Mouse (Mus musculus) heart, embryonic 14.5 days (tissue): ENCODE results near the gene Hebp1. TPM values are rescaled to one million over a fixed set of nuclear protein-coding genes. Genes with fewer than 3 reads are reported as not detected.

ENCODE experiments used
- ATAC-seq: fragments of 200-750 bp; cut with Nextera tagmentation; 2 replicates; pipeline ENCODE4 v1.8.0; 2017; ENCODE audit warnings: low read depth, moderate TSS enrichment; ENCODE audit not compliant: insufficient number of reproducible peaks, insufficient read depth, low FRiP score
- H3K27ac ChIP-seq, 2 experiments: fragments of 200-500 bp in 1 of 2; fragments of 300-500 bp in 1 of 2; sonication (generic) in 1 of 2; replicated peaks in 1 of 2; 2 replicates each; pipeline ENCODE4 v1.5.1; 2012 to 2014; ENCODE audit warnings: low read depth in 2 of 2, low read length in 2 of 2, control low read depth in 1 of 2, mild to moderate bottlenecking in 1 of 2, mixed read lengths in 1 of 2; ENCODE audit not compliant: control insufficient read depth in 1 of 2, insufficient read depth in 1 of 2
- H3K27me3 ChIP-seq: fragments of 300-500 bp; sonication (generic); 2 replicates; pipeline ENCODE4 v1.6.1; 2014; ENCODE audit warnings: mild to moderate bottlenecking, low read length, control low read depth; ENCODE audit not compliant: control insufficient read depth, insufficient read depth
- H3K36me3 ChIP-seq: fragments of 300-500 bp; sonication (generic); 2 replicates; pipeline ENCODE4 v1.6.1; 2014; ENCODE audit warnings: mild to moderate bottlenecking, control low read depth, low read length, mixed read lengths; ENCODE audit not compliant: control insufficient read depth, insufficient read depth
- H3K4me1 ChIP-seq, 2 experiments: fragments of 200-500 bp in 1 of 2; fragments of 300-500 bp in 1 of 2; sonication (generic) in 1 of 2; 2 replicates each; pipeline ENCODE4 v1.6.1; 2012 to 2014; ENCODE audit warnings: low read length in 2 of 2, control low read depth in 1 of 2, mixed read lengths in 1 of 2; ENCODE audit not compliant: control insufficient read depth in 2 of 2, insufficient read depth in 2 of 2
- H3K4me2 ChIP-seq: fragments of 300-500 bp; sonication (generic); 2 replicates; pipeline ENCODE4 v1.6.1; 2014; ENCODE audit warnings: mild to moderate bottlenecking, low read length
- H3K4me3 ChIP-seq, 2 experiments: fragments of 200-500 bp in 1 of 2; fragments of 300-500 bp in 1 of 2; sonication (generic) in 1 of 2; 2 replicates each; pipeline ENCODE4 v1.5.1; 2012 to 2014; ENCODE audit warnings: low read length in 2 of 2, mild to moderate bottlenecking in 2 of 2, control low read depth in 1 of 2, low read depth in 1 of 2, moderate library complexity in 1 of 2; ENCODE audit not compliant: control insufficient read depth in 1 of 2, insufficient read depth in 1 of 2
- H3K9ac ChIP-seq: fragments of 300-500 bp; sonication (generic); 2 replicates; pipeline ENCODE4 v1.6.1; 2014; ENCODE audit warnings: mild to moderate bottlenecking, low read length
- H3K9me3 ChIP-seq: fragments of 300-500 bp; sonication (generic); 2 replicates; pipeline ENCODE4 v1.6.1; 2016; ENCODE audit warnings: low read length, control low read depth; ENCODE audit not compliant: control insufficient read depth
- WGBS: fragments of 180-500 bp; shearing (Covaris S2); extraction: QIAGEN DNeasy Blood & Tissue Kit; methylation state at CpG from one replicate; pipeline ENCODE4 v1.1.7; 2014; 5-methylcytosine and 5-hydroxymethylcytosine counted together
- polyA plus RNA-seq: library from polyadenylated mRNA; unstranded; fragments of >200 nt; fragmentation: Nextera tagmentation; extraction: Ambion mirVana; gene quantifications from 2 replicates; pipeline ENCODE4 v1.2.1, GENCODE M21; 2014

Hebp1 gene
- polyA plus RNA-seq, 1 experiment from 2014 or later: 9.2 TPM

GRCm38 (mm10) chr6:135149722-135150121, 48.1 kb downstream of the Hebp1 start:
- Histone ChIP-seq H3K27ac (no peak overlapping the region), H3K9ac (no peak overlapping the region), H3K27me3 (no peaks in the 10 kb centered on the region), H3K4me1 (no peaks in the 10 kb centered on the region), H3K36me3 (no peaks in the 10 kb centered on the region), H3K9me3 (no peaks in the 10 kb centered on the region), H3K4me2 (no peak overlapping the region), H3K4me3 (no peak overlapping the region)
- 0 out of 2 replicates have a peak, but pooled peaks have one; percentile 14 for ATAC-seq
- 72% methylated on average over 4 of the region's 4 CpGs for WGBS

- H3K9me3 ChIP-seq: no peaks in the 10 kb centered on the region
- WGBS: 78% methylated on average over 4 of the region's 4 CpGs
- H3K9ac ChIP-seq: no peak overlapping the region
- H3K27me3 ChIP-seq: no peaks in the 10 kb centered on the region
- H3K4me2 ChIP-seq: no peak overlapping the region
- H3K4me1 ChIP-seq: no peaks in the 10 kb centered on the region
- no peak for ATAC-seq
- no peaks in the 10 kb centered on the region for H3K36me3 ChIP-seq
- H3K4me3 ChIP-seq: no peak overlapping the region
- H3K27ac ChIP-seq: no peak overlapping the region
These were observed 48.6 kb downstream of the Hebp1 start for GRCm38 (mm10) chr6:135149175-135149574.

GRCm38 (mm10) chr6:135148506-135148905, 49.3 kb downstream of the Hebp1 start:
- no peaks in the 10 kb centered on the region for H3K9me3 ChIP-seq
- no peak for ATAC-seq
- H3K27ac ChIP-seq: no peak overlapping the region
- no peaks in the 10 kb centered on the region for H3K4me1 ChIP-seq
- H3K36me3 ChIP-seq: no peaks in the 10 kb centered on the region
- H3K4me2 ChIP-seq: no peak overlapping the region
- no peak overlapping the region for H3K4me3 ChIP-seq
- H3K27me3 ChIP-seq: no peaks in the 10 kb centered on the region
- H3K9ac ChIP-seq: no peak overlapping the region
- WGBS: 22% methylated on average over 1 of the region's 1 CpGs

- no peak overlapping the region for H3K9ac ChIP-seq
- 77% methylated on average over 5 of the region's 5 CpGs for WGBS
- H3K27me3 ChIP-seq: no peaks in the 10 kb centered on the region
These were observed 51.8 kb downstream of the Hebp1 start for GRCm38 (mm10) chr6:135145976-135146375.

GRCm38 (mm10) chr6:135144516-135144915, 53.3 kb downstream of the Hebp1 start:
- peaks cover 5 to 6% of the 10 kb centered on the region in 2 experiments; a peak in 2 of 4 replicates for H3K4me1 ChIP-seq
- no peaks in the 10 kb centered on the region for H3K27me3 ChIP-seq
- WGBS: 8% methylated on average over 3 of the region's 3 CpGs
- no peak overlapping the region for H3K27ac ChIP-seq
- no peaks in the 10 kb centered on the region for H3K9me3 ChIP-seq
- no peak for ATAC-seq
- no peaks in the 10 kb centered on the region for H3K36me3 ChIP-seq
- no peak overlapping the region for H3K4me2 ChIP-seq
- no peak overlapping the region for H3K4me3 ChIP-seq
- no peak overlapping the region for H3K9ac ChIP-seq

More at GRCm38 (mm10) chr6:135145976-135146375, 51.8 kb downstream of the Hebp1 start:
- no peaks in the 10 kb centered on the region for H3K36me3 ChIP-seq
- no peak overlapping the region for H3K27ac ChIP-seq
- no peak overlapping the region for H3K4me2 ChIP-seq
- H3K9me3 ChIP-seq: no peaks in the 10 kb centered on the region
- no peak overlapping the region for H3K4me3 ChIP-seq
- ATAC-seq: no peak
- peaks cover 5% of the 10 kb centered on the region in 2 experiments; a peak in 2 of 4 replicates for H3K4me1 ChIP-seq

GRCm38 (mm10) chr6:135143151-135143550, 54.7 kb downstream of the Hebp1 start:
- H3K27me3 ChIP-seq: no peaks in the 10 kb centered on the region
- H3K4me1 ChIP-seq: peaks cover 5 to 6% of the 10 kb centered on the region in 2 experiments; a peak in 2 of 4 replicates
- no peaks in the 10 kb centered on the region for H3K9me3 ChIP-seq
- no peak overlapping the region for H3K9ac ChIP-seq
- no peak for ATAC-seq
- 92% methylated on average over 5 of the region's 5 CpGs for WGBS
- no peak overlapping the region for H3K27ac ChIP-seq
- no peak overlapping the region for H3K4me2 ChIP-seq
- no peaks in the 10 kb centered on the region for H3K36me3 ChIP-seq
- no peak overlapping the region for H3K4me3 ChIP-seq

GRCm38 (mm10) chr6:135141451-135142147, 56.2 kb downstream of the Hebp1 start:
- Histone ChIP-seq H3K27me3 (no peaks in the 10 kb centered on the region), H3K9ac (no peak overlapping the region), H3K4me1 (peaks cover 8 to 10% of the 10 kb centered on the region in 2 experiments), H3K27ac (no peak overlapping the region), H3K36me3 (no peaks in the 10 kb centered on the region), H3K9me3 (no peaks in the 10 kb centered on the region), H3K4me3 (no peak overlapping the region), H3K4me2 (no peak overlapping the region)
- WGBS: 59% methylated on average over 16 of the region's 16 CpGs
- ATAC-seq: no peak

- no peak overlapping the region for H3K9ac ChIP-seq
- ATAC-seq: no peak
These were observed 59.1 kb downstream of the Hebp1 start for GRCm38 (mm10) chr6:135138746-135139145.

More at GRCm38 (mm10) chr6:135138746-135139145, 59.1 kb downstream of the Hebp1 start:
- Histone ChIP-seq H3K4me1 (peaks cover 10 to 16% of the 10 kb centered on the region in 2 experiments), H3K4me3 (no peak overlapping the region), H3K27ac (no peak overlapping the region), H3K4me2 (no peak overlapping the region), H3K36me3 (no peaks in the 10 kb centered on the region), H3K9me3 (no peaks in the 10 kb centered on the region), H3K27me3 (no peaks in the 10 kb centered on the region)
- WGBS: 89% methylated on average over 14 of the region's 14 CpGs
